Mouse (Mus musculus) kidney, embryonic 15.5 days (tissue): ENCODE results near the gene Tmem63a. TPM values are rescaled to one million over a fixed set of nuclear protein-coding genes. Genes with fewer than 3 reads are reported as not detected.
"Not testable (repeated sequence)": the region's sequence is repeated elsewhere in the genome, so short reads cannot be mapped to it uniquely, and the experiment has no call there.

Experiments used
- ATAC-seq: fragments of 200-750 bp; cut with Nextera tagmentation; replicated peaks from 2 replicates; pipeline ENCODE4 v1.8.0; 2017; ENCODE audit warnings: moderate TSS enrichment; ENCODE audit not compliant: low FRiP score
- H3K27ac ChIP-seq: fragments of 300-500 bp; sonication (generic); 2 replicates; pipeline ENCODE4 v1.5.1; 2015; ENCODE audit warnings: mild to moderate bottlenecking, inconsistent platforms
- H3K27me3 ChIP-seq: fragments of 300-500 bp; sonication (generic); 2 replicates; pipeline ENCODE4 v1.6.1; 2015; ENCODE audit warnings: inconsistent platforms
- H3K36me3 ChIP-seq: fragments of 300-500 bp; sonication (generic); 2 replicates; pipeline ENCODE4 v1.6.1; 2015; ENCODE audit warnings: inconsistent platforms
- H3K4me1 ChIP-seq: fragments of 300-500 bp; sonication (generic); 2 replicates; pipeline ENCODE4 v1.6.1; 2015; ENCODE audit warnings: inconsistent platforms
- H3K4me2 ChIP-seq: fragments of 300-500 bp; sonication (generic); 2 replicates; pipeline ENCODE4 v1.6.1; 2015; ENCODE audit warnings: moderate library complexity, mild to moderate bottlenecking, inconsistent platforms
- H3K4me3 ChIP-seq: fragments of 300-500 bp; sonication (generic); replicated peaks from 2 replicates; pipeline ENCODE4 v1.5.1; 2015; ENCODE audit warnings: mild to moderate bottlenecking, inconsistent platforms
- H3K9ac ChIP-seq: fragments of 300-500 bp; sonication (generic); 2 replicates; pipeline ENCODE4 v1.6.1; 2015; ENCODE audit warnings: mild to moderate bottlenecking, inconsistent platforms
- H3K9me3 ChIP-seq: fragments of 300-500 bp; sonication (generic); replicated peaks from 2 replicates; pipeline ENCODE4 v1.6.1; 2016; ENCODE audit warnings: inconsistent platforms
- WGBS: fragments of 180-500 bp; shearing (Covaris S2); methylation state at CpG from one replicate; pipeline ENCODE4 v1.1.7; 2015; ENCODE audit warnings: mixed read lengths; 5-methylcytosine and 5-hydroxymethylcytosine counted together
- polyA plus RNA-seq: library from polyadenylated mRNA; unstranded; fragments of >200 nt; fragmentation: Nextera tagmentation; extraction: Ambion mirVana; gene quantifications from 2 replicates; pipeline ENCODE4 v1.2.1, GENCODE M21; 2015

The Tmem63a gene
- polyA plus RNA-seq, 1 experiment from 2014 or later, result 12.5 TPM

- H3K27ac ChIP-seq, result no peak overlapping the region
- 27% methylated on average over 6 of the region's 6 CpGs for WGBS
Measured at GRCm38 (mm10) chr1:180933659-180934058, 8.5 kb upstream of the Tmem63a start.

GRCm38 (mm10) chr1:180934467-180935419 lies 7.4 kb upstream of the Tmem63a start, which contains the start of gene Lefty1:
TSS of gene Lefty1 (plus strand) at chr1:180935022.
- H3K4me1 ChIP-seq, result no peaks in the 10 kb centered on the region
- no peak within 1 kb of the TSS for H3K4me3 ChIP-seq
- no peak within 1 kb of the TSS for H3K4me2 ChIP-seq
- peaks cover 48% of the 10 kb centered on the region for H3K27me3 ChIP-seq
- H3K36me3 ChIP-seq, result no peaks in the 10 kb centered on the region
- H3K9me3 ChIP-seq, result no peaks in the 10 kb centered on the region
- no peak within 1 kb of the TSS for H3K9ac ChIP-seq
- 10% methylated on average over 21 of the region's 21 CpGs for WGBS
- no peak for ATAC-seq
- H3K27ac ChIP-seq, result no peak within 1 kb of the TSS

More at GRCm38 (mm10) chr1:180933659-180934058, 8.5 kb upstream of the Tmem63a start:
- Histone ChIP-seq H3K36me3 (no peaks in the 10 kb centered on the region), H3K4me3 (no peak overlapping the region), H3K9ac (no peak overlapping the region), H3K4me1 (no peaks in the 10 kb centered on the region), H3K27me3 (peaks cover 48% of the 10 kb centered on the region), H3K9me3 (no peaks in the 10 kb centered on the region), H3K4me2 (no peak overlapping the region)
- no peak for ATAC-seq

- Histone ChIP-seq H3K4me2 (peak overlapping the region; percentile 62), H3K9ac (peak overlapping the region; percentile 36)
Measured at GRCm38 (mm10) chr1:180936610-180937398, 5.3 kb upstream of the Tmem63a start.

GRCm38 (mm10) chr1:180937631-180938030 lies 4.5 kb upstream of the Tmem63a start:
- not testable (repeated sequence) for ATAC-seq, H3K27ac ChIP-seq, H3K36me3 ChIP-seq, H3K4me3 ChIP-seq, H3K9me3 ChIP-seq, H3K4me2 ChIP-seq, H3K9ac ChIP-seq
- H3K4me1 ChIP-seq, result peaks cover 13% of the 10 kb centered on the region
- H3K27me3 ChIP-seq, result peaks cover 58% of the 10 kb centered on the region
- 32% methylated on average over 13 of the region's 13 CpGs for WGBS

More at GRCm38 (mm10) chr1:180936610-180937398, 5.3 kb upstream of the Tmem63a start:
- peak overlapping the region; percentile 36 for H3K4me3 ChIP-seq
- H3K9me3 ChIP-seq, H3K27ac ChIP-seq, H3K4me1 ChIP-seq, H3K36me3 ChIP-seq: not testable (repeated sequence)
- WGBS, result 2% methylated on average over 38 of the region's 41 CpGs
- peak; percentile 91 for ATAC-seq
- peaks cover 58% of the 10 kb centered on the region for H3K27me3 ChIP-seq

GRCm38 (mm10) chr1:180938781-180939180 lies 3.4 kb upstream of the Tmem63a start:
- peaks cover 25% of the 10 kb centered on the region for H3K4me1 ChIP-seq
- not testable (repeated sequence) for H3K9ac ChIP-seq, H3K27ac ChIP-seq, H3K9me3 ChIP-seq, ATAC-seq, H3K4me3 ChIP-seq, H3K4me2 ChIP-seq, H3K36me3 ChIP-seq
- WGBS, result 81% methylated on average over 2 of the region's 2 CpGs
- H3K27me3 ChIP-seq, result peaks cover 55% of the 10 kb centered on the region

GRCm38 (mm10) chr1:180940776-180941460 lies 1.2 kb upstream of the Tmem63a start:
- H3K4me1 ChIP-seq, result peaks cover 43% of the 10 kb centered on the region
- no peak overlapping the region for H3K27ac ChIP-seq
- WGBS, result 83% methylated on average over 7 of the region's 7 CpGs
- no peaks in the 10 kb centered on the region for H3K9me3 ChIP-seq
- no peak for ATAC-seq
- H3K4me2 ChIP-seq, result peak overlapping the region; percentile 95
- H3K36me3 ChIP-seq, result no peaks in the 10 kb centered on the region
- H3K27me3 ChIP-seq, result peaks cover 38% of the 10 kb centered on the region
- no peak overlapping the region; the same call in 1 of the 2 replicates for H3K4me3 ChIP-seq
- no peak overlapping the region for H3K9ac ChIP-seq

- Histone ChIP-seq H3K9me3 (no peaks in the 10 kb centered on the region), H3K4me1 (peaks cover 51% of the 10 kb centered on the region), H3K4me2 (peak overlapping the region; percentile 95), H3K9ac (peak overlapping the region; percentile 66), H3K27ac (peak overlapping the region; percentile 61), H3K27me3 (peaks cover 31% of the 10 kb centered on the region), H3K36me3 (no peaks in the 10 kb centered on the region), H3K4me3 (peak overlapping the region; percentile 78)
- peak; percentile 6; the same call in 1 of the 2 replicates for ATAC-seq
- WGBS, result 7% methylated on average over 18 of the region's 18 CpGs
Measured at GRCm38 (mm10) chr1:180941726-180942125, 418 bp upstream of the Tmem63a start.

GRCm38 (mm10) chr1:180943032-180943644 lies 994 bp downstream of the Tmem63a start:
- Histone ChIP-seq H3K27me3 (peaks cover 22% of the 10 kb centered on the region), H3K4me3 (peak overlapping the region; percentile 78), H3K36me3 (peaks cover 8% of the 10 kb centered on the region; the same call in 1 of the 2 replicates), H3K4me1 (peaks cover 51% of the 10 kb centered on the region), H3K9me3 (no peaks in the 10 kb centered on the region), H3K4me2 (peak overlapping the region; percentile 95), H3K9ac (peak overlapping the region; percentile 66), H3K27ac (peak overlapping the region; percentile 61; the same call in 1 of the 2 replicates)
- WGBS, result 50% methylated on average over 11 of the region's 11 CpGs
- no peak for ATAC-seq

- WGBS, result 73% methylated on average over 1 of the region's 1 CpGs
- Histone ChIP-seq H3K27ac (no peak overlapping the region), H3K4me2 (0 out of 2 replicates have a peak overlapping the region, but pooled peaks have one; percentile 95), H3K27me3 (peaks cover 22% of the 10 kb centered on the region), H3K4me1 (peaks cover 51% of the 10 kb centered on the region), H3K9ac (no peak overlapping the region), H3K36me3 (peaks cover 12% of the 10 kb centered on the region; the same call in 1 of the 2 replicates), H3K9me3 (no peaks in the 10 kb centered on the region), H3K4me3 (no peak overlapping the region)
- ATAC-seq, result no peak
Measured at GRCm38 (mm10) chr1:180943896-180944295, 1.8 kb downstream of the Tmem63a start.

GRCm38 (mm10) chr1:180944553-180944952 lies 2.4 kb downstream of the Tmem63a start:
- Histone ChIP-seq H3K4me1 (peaks cover 54% of the 10 kb centered on the region), H3K36me3 (peaks cover 12% of the 10 kb centered on the region; the same call in 1 of the 2 replicates), H3K9ac (no peak overlapping the region), H3K4me3 (no peak overlapping the region), H3K9me3 (no peaks in the 10 kb centered on the region), H3K27me3 (peaks cover 22% of the 10 kb centered on the region), H3K27ac (peak overlapping the region; percentile 72), H3K4me2 (peak overlapping the region; percentile 53)
- no peak for ATAC-seq
- 84% methylated on average over 4 of the region's 4 CpGs for WGBS
